Mouse (Mus musculus) kidney, adult 2 months (tissue): ENCODE measurements at regions not wholly inside any gene's neighbourhood (a gene's known extent, or its start where the extent isn't known, plus 50 kb on each side); places are given as distances from the start of the nearest gene placed in this dataset.

ENCODE experiments used
- CTCF ChIP-seq: fragments of 200-500 bp; conservative IDR thresholded peaks from 2 replicates; pipeline ENCODE4 v1.5.1; 2011; ENCODE audit warnings: low read depth, mild to moderate bottlenecking, control low read depth, low read length, moderate library complexity, mixed read lengths; ENCODE audit not compliant: insufficient read depth, insufficient read length
- POLR2A ChIP-seq: fragments of 200-500 bp; IDR thresholded peaks from one replicate; pipeline ENCODE4 v1.6.1; 2011; ENCODE audit warnings: low read depth, low read length, control low read depth

GRCm38 (mm10) chr16:54646252-54646651 lies 651.5 kb downstream of the Zpld1 start:
- TF ChIP-seq POLR2A (no peak), CTCF (no peak)
